Mouse (Mus musculus) T-cell, adult 2 months (primary cell): ENCODE data around the gene Pdik1l.

Experiments used
- DNase-seq: peaks from one replicate; pipeline ENCODE4 v3.0.0; 2022; ENCODE audit warnings: low spot score

Pdik1l gene

DNA sequence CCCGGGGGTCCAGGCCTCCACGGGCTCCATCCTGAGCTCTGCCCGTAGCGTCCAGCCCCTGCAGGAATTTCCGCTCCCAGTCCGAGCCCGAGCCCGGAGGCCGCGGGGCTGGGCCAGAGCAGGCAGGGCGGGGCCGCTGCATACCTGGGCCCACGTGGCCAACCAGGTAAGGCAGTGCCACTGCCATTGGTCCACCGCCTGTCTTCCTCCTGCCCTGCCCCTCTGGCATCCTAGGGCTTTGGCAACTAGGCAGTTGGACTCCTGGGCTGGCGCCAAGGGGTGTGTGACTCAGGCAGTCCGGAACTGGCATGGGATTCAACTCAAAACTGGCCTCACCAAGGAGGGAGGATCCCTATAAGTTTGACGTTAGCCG is 49.4 kb downstream of the Pdik1l start, which contains the start of gene Cnksr1:
Gene Cnksr1 (minus strand): TSS at position 121 of the 373 bp plus-strand sequence.
- no peak for DNase-seq

DNA sequence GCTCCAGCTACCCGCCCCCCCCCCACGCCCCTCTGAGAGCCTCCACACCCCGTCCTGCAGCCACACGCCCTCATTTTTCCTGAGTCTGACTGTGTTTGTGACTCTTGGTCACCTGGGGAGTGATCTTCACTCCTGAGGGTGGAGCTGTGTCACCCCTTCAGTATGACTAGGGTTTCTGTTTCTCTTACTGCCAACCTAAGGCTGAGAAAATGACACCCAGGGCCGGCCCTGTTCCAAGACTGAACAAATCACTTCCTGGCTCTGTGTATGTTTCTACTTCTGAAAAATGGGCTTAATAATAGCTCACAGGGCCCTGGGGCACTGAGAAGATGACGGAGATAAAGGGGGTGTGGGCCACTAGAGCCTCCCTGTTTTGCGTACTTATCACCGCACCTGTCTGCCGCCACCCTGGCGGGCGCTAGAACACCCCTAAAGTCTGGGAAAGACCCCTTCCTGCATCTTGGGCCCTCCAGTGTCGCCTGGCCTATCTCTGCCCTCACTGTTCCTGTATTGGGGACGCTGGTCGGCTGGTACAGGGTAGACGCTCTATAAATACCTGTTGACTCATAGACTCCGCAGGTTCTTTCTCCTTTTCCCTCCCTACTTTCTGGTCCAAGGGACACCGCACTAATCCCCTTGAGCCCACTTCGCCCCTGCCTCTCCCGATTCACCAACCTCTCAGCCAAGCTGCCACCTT is 50.0 kb downstream of the Pdik1l start:
- DNase-seq = no peak

DNA sequence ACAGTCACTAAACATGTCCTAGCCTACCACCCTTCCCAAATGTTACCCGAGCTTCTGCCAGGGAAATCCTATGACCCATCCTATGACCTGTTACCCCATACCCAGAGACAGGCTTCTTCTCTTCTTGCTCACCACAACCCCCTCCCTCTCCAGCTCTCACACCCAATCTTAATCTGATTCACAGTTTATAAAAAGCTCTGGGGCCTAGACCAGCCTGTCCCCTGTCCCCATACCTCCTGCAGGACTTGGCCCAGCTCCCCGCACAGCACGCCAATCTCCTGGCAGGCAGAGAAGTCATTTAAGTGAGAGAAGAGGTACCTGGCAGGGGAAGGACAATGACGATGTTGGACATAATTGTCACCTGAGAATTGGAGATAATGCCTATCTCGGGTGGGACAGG is 52.8 kb downstream of the Pdik1l start:
- DNase-seq = no peak

DNA sequence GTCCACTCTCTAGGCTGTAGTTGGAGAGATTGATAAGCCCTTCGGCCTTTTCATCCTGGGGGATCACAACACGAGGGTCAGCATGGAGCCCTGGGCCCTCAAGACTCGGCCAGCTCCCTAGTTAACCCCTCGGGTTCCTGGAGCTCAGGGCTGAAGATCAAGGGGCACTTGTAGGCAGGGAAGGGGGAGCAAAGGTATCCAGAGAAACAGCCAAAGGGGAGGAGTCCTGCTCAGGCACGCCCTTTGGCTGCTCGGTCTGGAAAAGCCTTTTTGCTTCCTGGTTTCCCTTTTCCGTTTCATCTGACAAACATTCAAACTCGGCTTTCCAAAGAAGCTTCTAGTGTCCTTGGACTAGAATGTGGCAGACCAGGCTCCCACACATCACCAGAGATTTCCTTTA is 57.3 kb downstream of the Pdik1l start:
- DNase-seq = no peak

DNA sequence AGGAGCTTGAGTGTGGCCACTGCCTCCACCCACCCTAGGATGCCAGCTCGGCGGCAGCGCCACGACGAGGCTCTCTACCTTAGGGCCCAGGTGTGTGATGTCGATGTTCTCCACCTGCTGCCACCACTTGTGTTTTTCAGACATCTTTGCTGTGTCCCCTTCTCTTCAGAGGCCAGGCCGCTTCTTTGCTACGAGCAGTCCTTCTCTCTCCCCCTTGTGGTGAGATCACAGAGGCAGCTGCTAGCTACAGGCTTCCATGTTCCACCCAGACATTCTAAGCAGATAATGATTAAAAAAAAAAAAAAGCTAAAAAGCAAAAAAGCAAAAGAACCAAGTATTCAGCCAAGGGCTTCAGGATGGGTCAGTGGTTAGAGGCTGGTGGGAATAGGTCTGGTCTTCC is 60.5 kb downstream of the Pdik1l start, which contains the start of gene Catsper4:
Gene Catsper4 (minus strand): TSS at position 190 of the 400 bp plus-strand sequence.
- no peak for DNase-seq
